Mouse (Mus musculus): ENCODE measurements at regions not wholly inside any gene's neighbourhood (a gene's known extent, or its start where the extent isn't known, plus 50 kb on each side); places are given as distances from the start of the nearest gene placed in this dataset.

DNA sequence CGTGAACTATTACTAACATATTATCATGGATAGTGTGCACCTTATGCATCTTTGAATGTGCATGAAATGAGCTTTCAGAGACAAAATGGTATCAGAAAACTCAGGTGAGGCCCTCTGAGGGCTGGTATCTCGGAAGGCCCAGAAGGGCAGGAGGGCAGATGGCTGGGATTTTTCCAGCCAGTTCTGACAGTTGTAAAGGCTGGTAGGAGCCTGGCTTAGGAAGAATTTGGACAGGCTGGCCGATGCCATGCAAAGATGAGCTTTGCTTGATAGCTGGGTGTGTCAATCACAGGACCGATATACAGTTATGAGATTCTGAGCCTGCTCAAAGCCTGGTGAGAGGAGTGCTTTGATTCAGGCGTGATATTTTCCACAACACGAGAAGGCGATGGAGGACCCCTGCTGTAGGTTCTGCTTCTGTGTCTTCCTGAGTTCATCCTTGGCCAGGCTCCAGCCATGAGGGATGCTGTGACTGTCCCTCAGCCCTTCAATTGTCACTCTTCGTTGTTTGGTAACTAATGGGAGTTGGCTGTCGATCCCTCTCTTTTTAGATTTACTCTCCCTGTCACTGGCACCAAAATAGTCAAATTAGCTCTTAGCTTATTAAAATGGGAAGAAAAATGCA is 159.0 kb upstream of the Sash1 start:
- intact Hi-C loops (cut with DNase I) = no loop called here
- peak in 1 of 2 experiments; percentile 23 for DNase-seq (ENCODE audit: extremely low spot score in 1 of 2, low spot score in 2 of 2)

DNA sequence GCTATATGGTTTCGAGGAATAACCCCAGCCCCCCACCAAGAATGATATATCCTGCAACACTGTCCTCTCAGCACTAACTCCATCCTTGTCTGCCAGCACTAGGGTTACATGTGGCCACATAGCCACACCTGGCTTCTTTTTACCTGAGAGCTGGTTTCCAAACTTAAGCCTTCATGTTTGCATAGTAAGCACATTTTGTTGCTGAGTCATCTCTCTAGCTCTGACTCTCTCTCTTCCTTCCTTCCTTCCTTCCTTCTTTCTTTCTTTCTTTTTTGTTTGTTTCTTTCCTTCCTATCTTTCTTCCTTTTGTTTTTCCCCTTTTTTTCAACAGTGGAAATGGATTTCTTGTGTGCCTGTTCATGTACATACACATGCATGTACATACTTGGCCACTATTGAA is 157.6 kb upstream of the Sash1 start:
- intact Hi-C loops (cut with DNase I) = no loop called here
- no peak for DNase-seq (ENCODE audit: extremely low spot score in 1 of 2, low spot score in 2 of 2)

DNA sequence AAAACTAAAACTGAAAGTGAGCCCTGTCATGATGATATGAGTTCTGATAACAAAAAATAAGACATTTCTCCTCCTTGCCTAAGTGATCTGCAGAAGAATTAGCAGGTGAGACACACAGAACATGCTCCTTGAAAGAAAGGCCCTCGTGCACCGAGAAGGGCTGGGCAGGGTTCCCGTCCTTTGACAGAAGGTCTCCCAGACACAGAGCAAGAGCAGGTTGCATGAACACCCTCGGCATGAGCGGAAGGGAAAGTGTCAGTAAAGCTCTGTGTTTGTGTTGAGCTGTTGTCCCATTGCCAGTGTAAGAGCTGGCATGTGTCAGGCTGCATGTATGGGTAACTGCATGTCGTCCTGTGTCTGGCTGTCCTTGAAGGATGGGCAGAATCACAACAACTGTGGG is 144.6 kb upstream of the Sash1 start:
- intact Hi-C loops (cut with DNase I) = no loop called here
- no peak for DNase-seq (ENCODE audit: extremely low spot score in 1 of 2, low spot score in 2 of 2)

GRCm38 (mm10) chr10:9029506-9029905 is 143.6 kb upstream of the Sash1 start:
- DNase-seq (ENCODE audit: extremely low spot score in 1 of 2, low spot score in 2 of 2) = no peak
- intact Hi-C loops (cut with DNase I) = no loop called here

- intact Hi-C loops (cut with DNase I) = no loop called here
- DNase-seq (ENCODE audit: extremely low spot score in 1 of 2, low spot score in 2 of 2) = no peak
Measured at GRCm38 (mm10) chr10:9027070-9027807, 141.4 kb upstream of the Sash1 start.

DNA sequence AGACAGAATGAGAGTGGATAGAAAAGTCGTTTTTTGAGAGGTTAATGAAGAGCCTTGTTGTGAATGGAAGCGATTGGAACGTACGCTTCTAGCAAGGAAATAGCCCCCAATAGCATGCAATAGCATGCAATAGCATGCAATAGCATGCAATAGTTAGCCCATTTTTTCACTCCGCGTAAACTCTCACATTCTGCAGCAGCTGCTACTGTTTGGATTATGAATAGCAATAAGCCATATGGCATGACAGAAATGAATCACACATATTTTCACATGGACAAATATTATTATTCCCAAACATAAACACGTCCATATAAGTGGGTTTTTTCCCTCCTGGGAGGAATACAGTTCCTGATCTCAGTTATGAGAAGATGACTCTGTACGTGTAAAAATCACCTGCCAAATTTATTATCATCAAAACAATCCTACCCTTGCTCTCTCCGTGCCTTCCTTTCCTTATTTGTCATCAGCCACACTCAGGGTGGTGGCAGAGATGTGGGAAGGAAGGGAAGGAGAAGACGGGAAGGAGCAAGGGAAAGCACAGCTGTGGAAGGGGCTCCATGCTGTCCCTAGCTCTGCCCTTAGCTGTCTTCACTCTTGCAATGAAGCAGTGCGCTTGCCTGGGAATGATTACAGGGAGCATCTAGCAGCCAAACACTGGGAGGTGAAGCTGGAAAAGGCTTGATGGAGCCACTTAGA is 129.1 kb upstream of the Sash1 start:
- DNase-seq (ENCODE audit: extremely low spot score in 1 of 2, low spot score in 2 of 2) = no peak
- intact Hi-C loops (cut with DNase I) = no loop called here

DNA sequence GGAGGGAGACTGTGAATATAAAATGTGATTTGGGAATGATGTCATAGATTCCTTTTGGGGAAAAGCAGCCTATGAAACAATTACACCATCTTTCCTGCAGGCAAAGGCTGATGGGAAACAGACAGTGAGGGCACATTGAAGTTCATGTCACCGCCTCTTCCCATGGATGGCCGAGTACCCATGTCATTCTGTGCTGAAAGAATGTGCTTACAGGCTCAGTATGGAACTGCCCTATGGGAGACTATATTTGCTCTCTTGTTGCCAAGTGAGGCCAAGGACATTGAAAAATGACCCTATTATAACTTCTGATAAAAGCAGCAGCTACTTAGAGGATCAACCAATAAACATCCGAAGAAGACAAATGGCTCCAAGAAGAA is 127.7 kb upstream of the Sash1 start:
- DNase-seq (ENCODE audit: extremely low spot score in 1 of 2, low spot score in 2 of 2) = no peak
- intact Hi-C loops (cut with DNase I) = no loop called here

DNA sequence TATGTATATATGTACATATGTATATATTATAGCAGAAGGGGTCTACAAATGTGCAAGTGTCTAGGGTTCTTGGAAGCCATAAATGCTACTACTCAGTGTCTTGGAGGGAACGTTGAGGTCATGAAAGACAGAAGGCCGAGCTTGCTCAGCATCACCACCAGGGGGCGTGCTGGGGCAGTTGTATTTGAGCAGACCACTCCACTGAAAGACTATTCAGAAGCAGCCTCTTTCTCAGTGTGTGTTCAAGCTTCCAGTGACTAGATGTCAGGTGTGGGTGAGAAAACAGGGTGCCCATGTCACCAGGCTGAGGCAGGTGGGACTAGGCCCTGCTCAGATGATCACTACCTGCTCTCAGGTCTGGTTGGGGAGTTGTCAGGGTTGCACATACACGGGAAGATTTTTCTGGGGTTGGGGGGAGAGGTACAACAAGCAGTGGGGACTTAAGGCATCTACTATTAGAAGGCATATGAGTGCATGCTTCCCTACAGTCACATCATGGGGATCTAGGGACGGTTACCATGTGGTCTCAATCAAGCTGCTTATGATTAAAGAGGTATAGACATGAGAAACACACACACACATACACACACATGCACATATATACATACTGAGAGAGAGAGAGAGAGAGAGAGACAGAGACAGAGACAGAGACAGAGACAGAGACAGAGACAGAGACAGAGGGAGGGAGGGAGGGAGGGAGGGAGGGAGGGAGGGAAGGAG is 127.1 kb upstream of the Sash1 start:
- intact Hi-C loops (cut with DNase I) = no loop called here
- peak; percentile 34 to 81 for DNase-seq (ENCODE audit: extremely low spot score in 1 of 2, low spot score in 2 of 2)

DNA sequence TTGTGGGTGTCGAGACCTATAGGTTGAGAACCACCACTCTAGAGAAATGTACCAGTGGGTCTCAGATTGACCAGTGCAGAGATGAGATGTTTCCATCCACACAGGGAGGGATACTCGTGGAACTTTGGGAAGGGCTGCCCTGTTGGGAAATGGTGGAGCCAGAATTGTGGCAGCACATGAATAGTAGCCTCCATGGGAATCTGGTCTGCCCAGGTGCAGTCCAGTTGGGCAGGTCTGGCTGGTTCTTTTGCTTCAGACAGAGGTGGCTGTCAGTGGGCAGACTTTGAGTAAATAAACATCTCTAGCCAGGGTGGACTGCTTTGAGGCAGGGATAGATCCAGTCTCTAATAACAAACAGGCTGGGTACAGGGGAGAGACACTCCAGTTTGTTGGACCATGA is 126.0 kb upstream of the Sash1 start:
- no peak for DNase-seq (ENCODE audit: extremely low spot score in 1 of 2, low spot score in 2 of 2)
- intact Hi-C loops (cut with DNase I) = no loop called here

DNA sequence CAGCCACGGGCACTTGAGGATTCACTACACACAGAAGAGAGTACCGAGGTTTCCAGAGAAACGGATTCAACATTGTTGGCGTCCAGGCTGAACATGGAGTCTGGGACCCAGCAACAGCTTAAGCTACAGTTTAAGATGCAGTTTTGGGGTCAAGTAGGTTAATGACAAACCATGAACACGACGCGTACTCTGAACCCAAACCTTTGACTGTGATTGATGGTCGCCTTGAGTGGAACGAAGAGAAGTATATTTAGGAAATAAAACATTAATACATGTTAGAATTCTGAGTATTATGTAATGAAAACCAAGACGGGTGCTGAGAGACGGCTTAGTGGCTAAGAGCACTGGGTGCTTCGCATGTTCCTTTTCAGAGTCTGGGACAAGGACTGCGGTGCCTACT is 124.3 kb upstream of the Sash1 start:
- intact Hi-C loops (cut with DNase I) = no loop called here
- no peak for DNase-seq (ENCODE audit: extremely low spot score in 1 of 2, low spot score in 2 of 2)

- intact Hi-C loops (cut with DNase I) = no loop called here
- peak in 1 of 2 experiments; percentile 27 for DNase-seq (ENCODE audit: extremely low spot score in 1 of 2, low spot score in 2 of 2)
Measured at GRCm38 (mm10) chr10:9005140-9005909, 119.5 kb upstream of the Sash1 start.

DNA sequence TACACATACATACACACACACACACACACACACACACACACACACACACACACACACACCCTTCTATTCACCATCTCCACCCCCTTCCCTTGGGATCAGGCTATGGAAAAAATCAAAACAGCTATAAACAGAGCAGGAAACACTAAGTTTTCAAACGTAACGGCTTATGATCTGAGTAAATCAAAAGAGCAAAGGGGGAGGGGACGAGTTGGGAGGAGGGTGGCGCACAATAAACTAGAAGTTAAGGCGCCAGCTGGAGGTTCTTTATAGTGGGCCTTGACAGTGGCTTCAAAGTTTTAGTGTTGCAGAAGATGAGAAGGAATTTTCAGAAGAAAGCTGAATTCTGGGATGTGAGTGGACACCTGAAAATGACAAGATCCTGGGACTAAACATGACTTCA is 116.4 kb upstream of the Sash1 start:
- intact Hi-C loops (cut with DNase I) = no loop called here
- DNase-seq (ENCODE audit: extremely low spot score in 1 of 2, low spot score in 2 of 2) = no peak

GRCm38 (mm10) chr10:8998758-8999398 is 113.0 kb upstream of the Sash1 start:
- intact Hi-C loops (cut with DNase I) = no loop called here
- peak in 1 of 2 experiments; percentile 33 for DNase-seq (ENCODE audit: extremely low spot score in 1 of 2, low spot score in 2 of 2)

GRCm38 (mm10) chr10:8998356-8998755 is 112.5 kb upstream of the Sash1 start:
- intact Hi-C loops (cut with DNase I) = no loop called here
- DNase-seq (ENCODE audit: extremely low spot score in 1 of 2, low spot score in 2 of 2) = no peak

DNA sequence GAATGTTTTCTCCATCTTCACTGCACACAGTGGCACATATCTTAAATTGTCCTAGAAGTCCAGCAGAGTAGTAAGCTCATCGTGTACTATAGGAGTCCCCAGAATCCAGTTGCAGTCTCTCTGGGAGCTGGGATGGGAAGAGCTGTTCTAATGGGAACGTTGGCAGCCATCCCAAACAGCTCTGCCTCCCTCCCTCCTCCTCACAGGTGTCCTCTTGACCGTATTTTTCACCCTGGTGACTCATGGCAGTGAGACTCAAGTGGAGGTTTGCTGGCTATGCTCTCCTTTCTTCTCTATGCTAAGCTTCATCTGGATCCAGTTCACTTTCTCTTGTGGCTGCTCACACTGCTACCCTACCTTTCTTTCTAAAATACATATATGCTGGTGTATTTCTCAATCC is 109.2 kb upstream of the Sash1 start:
- intact Hi-C loops (cut with DNase I) = no loop called here
- no peak for DNase-seq (ENCODE audit: extremely low spot score in 1 of 2, low spot score in 2 of 2)

DNA sequence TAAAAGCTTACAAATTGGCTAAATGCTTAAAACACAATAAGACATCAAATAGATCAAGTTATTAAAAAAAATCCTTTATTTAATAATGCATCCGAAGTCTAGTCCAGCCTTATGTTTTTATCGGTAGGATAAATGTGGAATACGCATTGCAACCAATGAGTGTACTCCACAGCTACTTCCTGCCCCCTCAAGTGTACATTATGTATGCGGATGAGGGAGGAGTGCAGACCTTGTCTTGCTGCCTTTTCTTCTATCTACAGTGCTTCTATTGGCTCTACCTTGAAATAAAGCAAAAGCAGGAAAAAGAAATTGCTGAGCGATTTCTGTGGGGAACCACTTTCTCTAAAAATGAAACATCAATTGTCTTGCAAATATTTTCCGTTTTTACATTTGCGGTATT is 100.5 kb upstream of the Sash1 start:
- no peak for DNase-seq (ENCODE audit: extremely low spot score in 1 of 2, low spot score in 2 of 2)
- intact Hi-C loops (cut with DNase I) = no loop called here

- DNase-seq (ENCODE audit: extremely low spot score in 1 of 2, low spot score in 2 of 2) = no peak
Measured at GRCm38 (mm10) chr10:8983347-8983746, 97.5 kb upstream of the Sash1 start.

DNA sequence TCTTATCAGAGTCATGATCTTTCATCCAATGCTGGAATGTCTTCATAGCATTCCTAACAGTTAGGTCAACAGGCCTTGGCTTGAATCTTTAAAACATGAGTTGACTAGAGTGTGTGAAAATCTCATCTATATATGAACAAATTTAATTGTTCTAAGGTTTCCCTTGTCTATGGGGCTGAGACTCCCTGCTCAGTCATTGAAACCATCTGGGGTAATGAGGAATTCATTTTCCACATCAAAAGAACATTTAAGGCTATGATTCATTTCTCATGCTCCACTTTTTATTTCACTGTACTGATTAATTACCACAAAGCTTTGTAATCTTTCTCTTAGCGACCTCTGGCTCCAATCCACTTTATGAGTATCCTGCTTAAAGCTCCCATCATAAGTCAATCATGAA is 94.7 kb upstream of the Sash1 start:
- intact Hi-C loops (cut with DNase I) = no loop called here
- no peak for DNase-seq (ENCODE audit: extremely low spot score in 1 of 2, low spot score in 2 of 2)

More at GRCm38 (mm10) chr10:8983347-8983746, 97.5 kb upstream of the Sash1 start:
- intact Hi-C loops (cut with DNase I) = no loop called here
